Mouse (Mus musculus): ENCODE results near the gene Cdk2ap2. TPM values are rescaled to one million over a fixed set of nuclear protein-coding genes. Genes with fewer than 3 reads are reported as not detected.

The Cdk2ap2 gene
- polyA plus RNA-seq, 1 experiment from 2014 or later = 93.8 TPM

- POLR2A ChIA-PET = interaction anchor here (0.6 kb wide), 1 partner anchor 113 kb away, joined by 3 read pairs; no protein-coding TSS in a partner anchor
- CTCF ChIA-PET = interaction anchor here (1.2 to 1.7 kb wide), 3 partner anchors 10 to 19 kb away, joined by 3 to 7 read pairs (median 3); partner anchors contain the start of gene Aip
- ATAC-seq (no peak), DNase-seq (ENCODE audit: low read depth, low spot score) (no peak)
- in situ Hi-C loops (cut with MboI; ENCODE audit: low pct_unique_long_range_greater_than_20kb) = no loop called here
- TF ChIP-seq CTCF (IDR thresholded peaks at IDR 0.05) = no peak
- no peaks in the 10 kb centered on the region for H3K27me3 ChIP-seq
These were observed 45.6 kb downstream of the Cdk2ap2 start for GRCm38 (mm10) chr19:4142416-4143173.

- CTCF ChIA-PET = interaction anchor here (1.5 kb wide), 1 partner anchor 19 kb away, joined by 7 read pairs; the partner anchor contains the start of gene Aip
- TF ChIP-seq CTCF (IDR thresholded peaks at IDR 0.05) = no peak
- ATAC-seq (no peak), DNase-seq (ENCODE audit: low read depth, low spot score) (no peak)
- POLR2A ChIA-PET = no interaction called here
- in situ Hi-C loops (cut with MboI; ENCODE audit: low pct_unique_long_range_greater_than_20kb) = no loop called here
- H3K27me3 ChIP-seq = no peaks in the 10 kb centered on the region
These were observed 46.8 kb downstream of the Cdk2ap2 start, which contains the start of gene Cabp4 for GRCm38 (mm10) chr19:4143759-4144268. Cabp4 (minus strand) TSS chr19:4144033.

- TF ChIP-seq CTCF (IDR thresholded peaks at IDR 0.05) = no peak
- in situ Hi-C loops (cut with MboI; ENCODE audit: low pct_unique_long_range_greater_than_20kb) = no loop called here
- POLR2A ChIA-PET = no interaction called here
These were observed 47.8 kb downstream of the Cdk2ap2 start for GRCm38 (mm10) chr19:4144550-4145498.

GRCm38 (mm10) chr19:4145936-4146335 is 49.0 kb downstream of the Cdk2ap2 start:
- in situ Hi-C loops (cut with MboI; ENCODE audit: low pct_unique_long_range_greater_than_20kb) = no loop called here
- no peak for TF ChIP-seq CTCF (IDR thresholded peaks at IDR 0.05)
- no peaks in the 10 kb centered on the region for H3K27me3 ChIP-seq
- ChIA-PET POLR2A (interaction anchor here (1.0 kb wide), 1 partner anchor 20 kb away, joined by 3 read pairs; no protein-coding TSS in a partner anchor), CTCF (interaction anchor here (1.0 kb wide), 1 partner anchor 21 kb away, joined by 3 read pairs; no protein-coding TSS in a partner anchor)
- DNase-seq (ENCODE audit: low read depth, low spot score) (no peak), ATAC-seq (no peak)

More at GRCm38 (mm10) chr19:4144550-4145498, 47.8 kb downstream of the Cdk2ap2 start:
- CTCF ChIA-PET = no interaction called here
- H3K27me3 ChIP-seq = no peaks in the 10 kb centered on the region
- no peak for DNase-seq (ENCODE audit: low read depth, low spot score)
- ATAC-seq = no peak

- POLR2A ChIA-PET = interaction anchor here (1.0 kb wide), 2 partner anchors 8 to 20 kb away, joined by 3 to 4 read pairs; partner anchors contain the start of gene Gpr152
These were observed 49.5 kb downstream of the Cdk2ap2 start for GRCm38 (mm10) chr19:4146366-4147021.

GRCm38 (mm10) chr19:4147022-4147405 is 50.0 kb downstream of the Cdk2ap2 start:
- POLR2A ChIA-PET = interaction anchor here (1.0 kb wide), 1 partner anchor 8 kb away, joined by 4 read pairs; the partner anchor contains the start of gene Gpr152

More at GRCm38 (mm10) chr19:4146366-4147021, 49.5 kb downstream of the Cdk2ap2 start:
- no peaks in the 10 kb centered on the region for H3K27me3 ChIP-seq
- DNase-seq (ENCODE audit: low read depth, low spot score) = no peak
- no peak for TF ChIP-seq CTCF (IDR thresholded peaks at IDR 0.05)
- CTCF ChIA-PET = interaction anchor here (1.0 kb wide), 2 partner anchors 10 to 20 kb away, joined by 3 read pairs; no protein-coding TSS in a partner anchor
- in situ Hi-C loops (cut with MboI; ENCODE audit: low pct_unique_long_range_greater_than_20kb) = no loop called here
- no peak for ATAC-seq

GRCm38 (mm10) chr19:4147782-4148490 is 51.0 kb downstream of the Cdk2ap2 start:
- DNase-seq (ENCODE audit: low read depth, low spot score) (no peak), ATAC-seq (no peak)
- ChIA-PET POLR2A (interaction anchor here (1.0 to 1.8 kb wide), 2 partner anchors 9 to 18 kb away, joined by 4 read pairs; partner anchors contain the start of gene Gpr152), CTCF (interaction anchor here (1.0 to 1.3 kb wide), 2 partner anchors 11 to 21 kb away, joined by 3 to 5 read pairs; no protein-coding TSS in a partner anchor)
- TF ChIP-seq CTCF (IDR thresholded peaks at IDR 0.05) = no peak
- no peaks in the 10 kb centered on the region for H3K27me3 ChIP-seq
- in situ Hi-C loops (cut with MboI; ENCODE audit: low pct_unique_long_range_greater_than_20kb) = no loop called here

More at GRCm38 (mm10) chr19:4147022-4147405, 50.0 kb downstream of the Cdk2ap2 start:
- no peak for TF ChIP-seq CTCF (IDR thresholded peaks at IDR 0.05)
- CTCF ChIA-PET = interaction anchor here (1.0 kb wide), 2 partner anchors 11 to 20 kb away, joined by 3 read pairs; no protein-coding TSS in a partner anchor
- DNase-seq (ENCODE audit: low read depth, low spot score) (no peak), ATAC-seq (no peak)
- H3K27me3 ChIP-seq = no peaks in the 10 kb centered on the region
- in situ Hi-C loops (cut with MboI; ENCODE audit: low pct_unique_long_range_greater_than_20kb) = no loop called here

- ChIA-PET CTCF (interaction anchor here (1.3 kb wide), 1 partner anchor 21 kb away, joined by 5 read pairs; no protein-coding TSS in a partner anchor), POLR2A (interaction anchor here (1.8 kb wide), 1 partner anchor 17 kb away, joined by 4 read pairs; no protein-coding TSS in a partner anchor)
- ATAC-seq = peak; percentile 76
- in situ Hi-C loops (cut with MboI; ENCODE audit: low pct_unique_long_range_greater_than_20kb) = no loop called here
- DNase-seq (ENCODE audit: low read depth, low spot score) = no peak
- no peak for TF ChIP-seq CTCF (IDR thresholded peaks at IDR 0.05)
- H3K27me3 ChIP-seq = no peaks in the 10 kb centered on the region
These were observed 51.5 kb downstream of the Cdk2ap2 start, which contains the start of gene Coro1b for GRCm38 (mm10) chr19:4148491-4148806. Coro1b (plus strand) TSS chr19:4148619.

Other genes with a start within 250 kb of the Cdk2ap2 start
- gene Chka, start 245.4 kb upstream of the Cdk2ap2 start, polyA plus RNA-seq (2021) = 169 TPM
- 80.3 TPM for gene Tcirg1, start 190.0 kb upstream of the Cdk2ap2 start, polyA plus RNA-seq (2021)
- gene Ndufs8, start 184.4 kb upstream of the Cdk2ap2 start, polyA plus RNA-seq (2021) = 232 TPM
- gene Aldh3b1, start 167.4 kb upstream of the Cdk2ap2 start, polyA plus RNA-seq (2021) = 22.2 TPM
- gene Unc93b1, start 162.0 kb upstream of the Cdk2ap2 start, polyA plus RNA-seq (2021) = not detected
- gene Aldh3b3, start 138.5 kb upstream of the Cdk2ap2 start, polyA plus RNA-seq (2021) = 0.17 TPM
- gene Aldh3b2, start 124.9 kb upstream of the Cdk2ap2 start, polyA plus RNA-seq (2021) = 0.05 TPM
- gene Acy3, start 110.6 kb upstream of the Cdk2ap2 start, polyA plus RNA-seq (2021) = 3.9 TPM
- 0.03 TPM for gene Tbx10, start 104.4 kb upstream of the Cdk2ap2 start, polyA plus RNA-seq (2021)
- gene Nudt8, start 96.6 kb upstream of the Cdk2ap2 start, polyA plus RNA-seq (2021) = 35.1 TPM
- gene Gm49405, start 96.6 kb upstream of the Cdk2ap2 start, polyA plus RNA-seq (2021) = 3.1 TPM
- gene Doc2g, start 93.9 kb upstream of the Cdk2ap2 start, polyA plus RNA-seq (2021) = 7.1 TPM
- 231 TPM for gene Ndufv1, start 84.4 kb upstream of the Cdk2ap2 start, polyA plus RNA-seq (2021)
- gene Gstp1, start 59.2 kb upstream of the Cdk2ap2 start, polyA plus RNA-seq (2021) = 1,288 TPM
- 379 TPM for gene Gstp2, start 51.2 kb upstream of the Cdk2ap2 start, polyA plus RNA-seq (2021)
- gene Gstp3, start 37.6 kb upstream of the Cdk2ap2 start, polyA plus RNA-seq (2021) = not detected
- gene Cabp2, start 15.6 kb upstream of the Cdk2ap2 start, polyA plus RNA-seq (2021) = not detected
- gene Pitpnm1, start 2.8 kb downstream of the Cdk2ap2 start, polyA plus RNA-seq (2021) = 109 TPM
- gene Aip, start 28.7 kb downstream of the Cdk2ap2 start, polyA plus RNA-seq (2021) = 149 TPM
- gene Gpr152, start 42.6 kb downstream of the Cdk2ap2 start, polyA plus RNA-seq (2021) = not detected
- gene Cabp4, start 46.9 kb downstream of the Cdk2ap2 start, polyA plus RNA-seq (2021) = 0.17 TPM
- 321 TPM for gene Coro1b, start 51.4 kb downstream of the Cdk2ap2 start, polyA plus RNA-seq (2021)
- gene Ptprcap, start 56.4 kb downstream of the Cdk2ap2 start, polyA plus RNA-seq (2021) = 0.62 TPM
- 43.0 TPM for gene Rps6kb2, start 66.2 kb downstream of the Cdk2ap2 start, polyA plus RNA-seq (2021)
- gene Carns1, start 78.3 kb downstream of the Cdk2ap2 start, polyA plus RNA-seq (2021) = 13.7 TPM
- 1.9 TPM for gene Tbc1d10c, start 94.1 kb downstream of the Cdk2ap2 start, polyA plus RNA-seq (2021)
- 674 TPM for gene Ppp1ca, start 94.9 kb downstream of the Cdk2ap2 start, polyA plus RNA-seq (2021)
- gene Rad9a, start 104.5 kb downstream of the Cdk2ap2 start, polyA plus RNA-seq (2021) = 33.9 TPM
- gene Clcf1, start 117.1 kb downstream of the Cdk2ap2 start, polyA plus RNA-seq (2021) = 122 TPM
- gene AC109138.7, start 117.2 kb downstream of the Cdk2ap2 start, polyA plus RNA-seq (2021) = 0.62 TPM
- 49.5 TPM for gene Pold4, start 134.7 kb downstream of the Cdk2ap2 start, polyA plus RNA-seq (2021)
- gene Ssh3, start 172.0 kb downstream of the Cdk2ap2 start, polyA plus RNA-seq (2021) = 71.3 TPM
- gene Ankrd13d, start 186.0 kb downstream of the Cdk2ap2 start, polyA plus RNA-seq (2021) = 25.8 TPM
- 74.9 TPM for gene Grk2, start 209.0 kb downstream of the Cdk2ap2 start, polyA plus RNA-seq (2021)

Data from Patski (cell line).